In the genomic region with DNA sequence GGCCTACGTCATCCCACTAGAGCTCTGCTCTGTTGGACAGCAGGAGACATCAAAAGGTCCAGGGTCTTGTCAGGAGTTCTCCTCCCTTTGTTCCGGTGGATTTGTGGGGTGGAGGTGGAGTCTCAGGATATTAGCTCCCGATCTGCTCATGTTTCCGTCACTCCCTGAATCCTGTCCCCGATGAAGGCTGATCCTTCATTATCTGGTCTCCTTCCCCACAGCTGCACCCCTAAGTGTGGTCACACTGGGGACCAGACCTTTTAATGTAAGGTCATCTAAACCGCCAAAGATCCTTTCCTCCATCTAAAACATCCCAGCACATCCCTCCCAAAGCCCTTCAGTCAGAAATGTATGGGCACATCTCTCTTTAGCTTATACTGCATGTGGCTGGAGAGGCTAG, we compare ENCODE assay signal across 20 mouse cellular contexts.
"Had no signal": no experiment of that assay in that cellular context is flagged by ENCODE, and none has a peak within 500 bp of the region (broad histone marks: within the 10 kb centered on the region; RNA-seq: fewer than 3 reads in every experiment).

No protein-coding gene starts in this region.

- H3K27ac ChIP-seq: limb, embryonic 12.5 days; liver, embryonic 14.5 days; macrophage; midbrain, embryonic 12.5 days; midbrain, embryonic 15.5 days; neural tube, embryonic 12.5 days had no signal

- H3K36me3 ChIP-seq: limb, embryonic 12.5 days; limb, embryonic 15.5 days; midbrain, embryonic 12.5 days; midbrain, embryonic 15.5 days; neural tube, embryonic 12.5 days; neural tube, embryonic 15.5 days; stomach, embryonic 15.5 days had no signal

- DNase-seq: kidney, adult 18-20 months; kidney, postnatal 25 days; layer of hippocampus, adult 9-11 months; liver, postnatal 0 days; lung, embryonic 14.5 days; right cerebral cortex, adult 18-20 months; right cerebral cortex, postnatal 14 days; spleen, adult 18-20 months; thymus, adult 18-20 months; thymus, postnatal 36 days had no signal

- H3K27me3 ChIP-seq: limb, embryonic 12.5 days; limb, embryonic 15.5 days; midbrain, embryonic 15.5 days; neural tube, embryonic 12.5 days; neural tube, embryonic 15.5 days; stomach, embryonic 15.5 days had no signal

- H3K4me1 ChIP-seq: midbrain, embryonic 15.5 days had no signal

- H3K4me3 ChIP-seq: layer of hippocampus, adult 2 months; limb, embryonic 12.5 days; limb, embryonic 15.5 days; midbrain, embryonic 12.5 days; midbrain, embryonic 15.5 days; neural tube, embryonic 12.5 days; neural tube, embryonic 15.5 days; stomach, embryonic 15.5 days had no signal

- H3K9me3 ChIP-seq: limb, embryonic 12.5 days; limb, embryonic 15.5 days; midbrain, embryonic 12.5 days; midbrain, embryonic 15.5 days; neural tube, embryonic 12.5 days; neural tube, embryonic 15.5 days; stomach, embryonic 15.5 days had no signal
